Mouse (Mus musculus) thymus, postnatal 0 days (tissue): ENCODE results near the gene Gm9958. TPM values are rescaled to one million over a fixed set of nuclear protein-coding genes. Genes with fewer than 3 reads are reported as not detected.

Experiments
- DNase-seq: peaks from one replicate; pipeline ENCODE4 v3.0.0-alpha.2; 2015; ENCODE audit warnings: low spot score
- polyA plus RNA-seq: library from polyadenylated mRNA; unstranded; fragments of >200 nt; fragmentation: Nextera tagmentation; extraction: Ambion mirVana; gene quantifications from 2 replicates; pipeline ENCODE4 v1.2.1, GENCODE M21; 2015

Gene Gm9958
- 6.7 and 7.2 TPM in 2 replicates for polyA plus RNA-seq

DNA sequence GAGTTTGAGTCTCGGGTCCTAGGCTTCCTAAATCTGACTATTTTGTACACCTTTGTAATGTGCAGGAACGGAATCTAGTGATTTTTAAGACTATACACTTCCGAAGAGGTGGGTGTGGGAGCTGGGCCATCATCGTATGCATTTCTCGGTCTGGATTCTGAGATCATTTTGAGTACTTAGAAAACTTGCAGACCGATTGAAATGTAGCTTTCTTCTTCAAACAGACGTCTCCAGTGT lies at the start of gene Gm9958:
Gm9958 (plus strand) TSS at position 138 of the 237 bp plus-strand sequence.
- DNase-seq = no peak

DNA sequence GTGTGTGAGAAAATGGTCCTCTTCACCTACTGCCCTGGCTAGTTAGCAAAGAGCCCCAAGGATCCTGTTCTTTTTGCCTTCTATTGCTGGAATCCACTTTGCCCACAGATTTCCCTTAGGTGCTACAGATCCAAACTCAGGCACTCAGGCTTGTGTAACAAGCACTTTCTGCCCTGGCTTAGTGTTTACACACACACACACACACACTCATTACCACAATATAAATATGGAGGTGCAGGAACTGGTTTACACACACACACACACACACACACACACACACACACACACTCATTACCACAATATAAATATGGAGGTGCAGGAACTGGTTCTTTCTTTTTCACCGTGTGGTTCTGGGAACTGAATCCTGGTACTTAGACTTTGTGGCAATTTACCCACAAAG lies 35.9 kb upstream of the Gm9958 start:
- DNase-seq = no peak

DNA sequence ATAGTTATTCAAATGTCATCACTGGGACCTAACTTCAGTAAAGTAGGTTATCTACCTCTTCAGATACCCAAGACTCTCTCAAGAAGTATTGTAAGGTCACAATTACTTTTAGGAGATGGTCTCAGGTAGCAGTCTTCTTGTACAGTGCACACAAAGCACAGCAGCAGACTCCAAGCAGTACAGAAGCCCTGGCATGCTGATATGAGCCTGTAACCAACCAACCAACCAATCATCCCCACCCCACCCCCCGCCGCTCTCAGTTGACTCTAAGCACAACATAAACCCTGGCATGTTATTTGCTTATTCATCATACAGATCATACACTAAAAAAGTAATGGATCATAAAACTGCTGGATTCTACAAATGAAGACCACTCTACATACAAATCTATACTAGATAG lies 34.5 kb upstream of the Gm9958 start:
- no peak for DNase-seq

DNA sequence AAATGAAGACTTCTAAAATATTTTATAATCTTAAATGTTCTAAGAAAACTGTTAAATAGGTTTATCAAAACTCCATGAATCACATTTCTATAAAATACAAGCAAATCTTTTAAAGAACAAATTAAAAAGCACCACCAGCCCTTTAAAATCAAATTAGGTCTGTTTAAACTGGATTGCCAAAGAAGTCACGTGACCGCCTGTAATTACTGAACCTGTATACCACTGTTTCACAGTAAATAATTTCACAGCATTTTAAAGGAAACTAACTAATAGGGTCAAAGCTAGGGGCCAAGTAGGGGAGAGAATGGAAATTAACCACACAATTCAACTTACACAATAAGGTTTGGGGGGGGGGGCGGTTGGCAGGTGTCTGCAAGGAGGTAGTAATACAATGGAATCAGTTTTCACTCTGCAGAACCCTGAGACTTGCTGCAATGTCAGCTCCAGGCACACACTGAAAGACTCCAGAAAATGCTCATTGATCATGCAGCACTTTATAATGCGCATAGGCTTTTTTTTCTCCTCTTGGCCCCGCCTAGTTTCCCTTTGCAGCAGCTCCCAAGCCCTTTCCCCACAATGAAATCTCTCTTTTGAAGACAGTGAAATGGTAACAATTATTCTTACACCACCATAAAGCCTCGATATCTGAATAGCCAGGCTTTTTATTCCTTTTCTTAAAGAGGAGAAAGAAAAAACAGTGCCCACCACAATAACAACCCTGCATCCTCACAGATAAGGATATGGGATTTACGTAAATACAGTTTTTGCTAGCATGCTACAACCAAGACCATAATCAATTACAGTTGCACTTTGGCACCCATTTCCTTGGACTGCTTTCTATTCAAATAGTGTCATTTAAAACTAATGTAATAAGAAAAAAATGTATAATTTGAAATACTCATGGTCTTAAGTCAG lies 28.6 kb upstream of the Gm9958 start:
- no peak for DNase-seq

DNA sequence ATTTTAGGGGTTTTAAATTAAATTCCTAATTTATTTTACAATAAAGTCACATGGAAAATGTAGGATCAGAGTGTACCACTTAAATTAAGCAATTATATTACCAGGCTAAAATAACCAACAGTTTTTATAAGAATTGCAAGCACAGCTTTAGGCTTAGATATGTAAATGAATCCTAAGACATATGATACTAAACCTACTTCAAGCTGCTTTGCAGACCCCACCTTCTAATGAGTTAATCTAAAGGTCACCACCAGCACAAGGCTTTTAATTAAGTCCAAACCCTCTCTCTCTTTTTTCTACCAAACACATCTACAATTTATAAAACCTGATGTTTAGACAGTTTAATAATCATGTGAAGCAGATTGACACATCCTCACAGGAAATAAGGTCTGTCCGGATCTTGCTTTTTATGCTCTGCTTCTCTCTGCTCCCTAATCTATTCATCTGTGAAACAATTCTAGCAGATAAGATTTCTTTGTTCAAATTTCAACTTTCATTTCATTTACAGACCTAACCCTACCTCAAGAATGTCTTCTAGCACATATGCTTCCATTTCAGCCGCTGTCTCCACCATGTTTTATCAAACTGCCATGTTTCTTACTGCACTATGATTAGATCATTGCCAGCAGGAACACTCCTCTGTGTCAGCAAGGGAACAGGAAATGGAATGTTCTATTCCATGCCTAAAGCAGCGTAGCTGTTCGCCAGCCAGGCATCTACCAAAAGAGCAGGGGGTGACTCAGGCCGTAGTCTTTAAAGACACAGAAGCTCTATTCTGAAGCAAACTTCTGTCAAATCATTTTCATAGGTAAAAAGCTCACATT lies 27.7 kb upstream of the Gm9958 start:
- DNase-seq = peak; percentile 20

DNA sequence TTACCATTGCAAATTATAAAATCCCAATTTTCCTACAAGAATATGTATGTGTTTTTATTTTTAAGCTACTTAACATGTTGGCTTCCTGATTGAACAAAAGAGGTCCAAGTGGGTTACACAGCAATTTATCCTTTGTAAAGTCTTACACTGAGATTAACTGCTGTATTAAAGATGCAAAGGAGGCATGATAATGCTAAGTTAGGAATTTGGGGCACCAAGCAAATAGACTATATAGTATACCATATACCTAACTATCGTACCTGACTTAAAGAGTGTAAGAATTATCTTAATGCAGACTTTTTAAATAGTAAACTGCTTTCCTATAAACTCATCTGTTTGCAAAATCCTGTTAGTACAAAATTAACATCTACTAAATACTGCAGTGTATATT lies 27.1 kb upstream of the Gm9958 start:
- DNase-seq = no peak

DNA sequence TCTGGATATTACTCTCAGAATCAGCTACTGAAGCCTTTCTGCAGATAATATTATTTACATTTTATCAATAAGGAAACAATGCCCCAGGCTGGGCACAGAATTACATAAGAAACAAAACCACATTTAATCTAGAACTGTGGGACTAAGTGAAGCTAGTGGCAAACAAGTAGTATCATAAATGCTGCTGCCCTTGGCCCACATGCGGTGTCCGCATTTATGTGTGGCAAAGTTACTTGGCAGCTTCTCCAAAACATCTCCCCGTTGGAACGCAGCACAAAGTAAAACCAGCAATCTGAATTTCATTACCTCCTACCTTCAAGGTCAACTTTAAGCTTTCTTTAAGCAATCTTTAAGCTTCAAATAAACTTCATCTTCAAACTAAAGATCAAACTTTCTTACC lies 26.2 kb upstream of the Gm9958 start:
- no peak for DNase-seq

DNA sequence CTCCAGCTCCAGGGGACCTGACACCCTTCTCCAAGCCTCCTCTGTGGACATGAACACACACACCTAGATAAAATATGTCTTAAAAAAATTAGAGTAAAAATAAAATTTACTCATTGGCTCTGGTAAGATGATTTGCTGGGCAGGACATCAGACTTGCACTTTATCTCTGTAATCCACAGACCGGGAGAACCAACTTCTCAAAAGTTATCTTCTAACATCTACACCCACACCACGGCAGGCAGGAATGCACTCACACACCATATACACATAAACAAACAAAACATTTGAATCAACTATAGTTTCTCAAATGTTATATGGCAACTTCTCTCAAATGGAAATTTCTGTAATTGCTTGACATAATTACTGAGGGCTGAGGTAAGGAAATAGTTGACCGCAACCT lies 20.1 kb upstream of the Gm9958 start:
- DNase-seq = no peak

DNA sequence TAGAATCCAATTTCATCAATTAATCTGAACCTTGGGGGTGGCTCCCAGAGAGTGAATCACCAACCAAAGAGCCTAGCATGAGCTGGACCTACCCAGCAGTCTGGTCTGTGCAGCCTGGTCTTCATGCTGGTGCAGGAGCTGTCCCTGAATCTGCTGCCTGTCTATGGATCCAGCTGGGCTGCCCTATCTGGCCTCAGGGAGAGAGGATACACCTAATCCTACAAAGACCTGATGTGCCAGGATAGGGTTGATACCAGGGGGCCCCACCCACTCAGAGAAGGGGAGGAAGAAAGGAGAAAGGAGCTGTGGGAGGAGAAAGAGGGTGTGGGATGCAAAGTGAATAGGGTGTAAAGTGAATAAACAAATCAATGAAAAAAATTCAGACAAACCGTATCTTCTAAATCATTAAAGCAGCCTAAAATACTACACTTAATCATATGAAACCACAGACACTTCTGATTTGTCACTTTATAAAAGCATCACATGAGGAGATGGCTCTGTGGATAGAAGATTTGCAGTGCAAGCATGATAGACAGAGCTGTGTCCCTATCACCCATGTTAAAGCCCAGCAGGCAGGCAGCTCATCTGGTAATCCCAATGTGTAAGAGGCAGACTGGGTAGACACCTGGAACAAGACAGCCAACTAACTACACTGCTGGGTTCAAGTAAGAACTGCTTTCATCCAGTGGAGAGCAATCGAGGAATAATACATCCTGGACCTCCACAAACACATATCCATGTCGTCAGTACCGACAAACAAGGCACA lies 13.3 kb upstream of the Gm9958 start:
- no peak for DNase-seq

DNA sequence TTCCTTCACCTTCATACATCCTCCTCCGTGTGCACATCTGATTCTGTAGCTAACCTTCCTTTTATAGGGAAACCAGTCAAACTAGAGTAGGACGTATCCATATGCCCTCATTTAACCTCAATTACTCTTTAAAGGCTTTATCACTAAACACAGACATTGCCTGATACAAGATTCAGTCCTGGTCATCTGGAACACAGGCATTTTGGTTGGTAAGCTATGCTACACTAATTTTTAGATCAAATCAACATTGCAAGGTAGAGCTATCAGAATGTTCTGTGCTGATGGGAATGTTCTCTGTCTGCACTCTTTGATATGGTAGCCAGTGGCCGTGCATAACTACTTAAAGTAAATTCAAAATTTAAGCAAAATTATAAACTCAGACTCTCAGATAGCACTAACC lies 11.2 kb upstream of the Gm9958 start:
- no peak for DNase-seq

DNA sequence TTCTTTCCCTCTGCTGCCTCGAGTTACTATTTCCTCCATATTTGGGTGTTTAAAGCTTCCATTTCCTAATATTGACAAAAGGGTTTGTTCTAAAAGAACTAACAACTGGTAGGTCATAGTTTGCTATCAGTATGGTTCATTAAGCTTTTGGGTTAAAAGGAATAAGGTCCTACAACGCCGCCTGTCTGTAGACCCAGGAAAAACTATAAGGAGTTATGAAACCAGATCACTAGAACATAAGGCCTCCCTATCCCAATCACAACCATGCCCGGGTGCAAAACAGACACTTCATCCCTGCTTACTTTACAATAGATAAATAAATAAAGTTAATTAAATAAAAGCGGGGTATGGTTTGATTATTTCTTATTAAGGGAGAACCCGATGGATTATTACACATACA lies 2.5 kb upstream of the Gm9958 start:
- peak; percentile 68 for DNase-seq

DNA sequence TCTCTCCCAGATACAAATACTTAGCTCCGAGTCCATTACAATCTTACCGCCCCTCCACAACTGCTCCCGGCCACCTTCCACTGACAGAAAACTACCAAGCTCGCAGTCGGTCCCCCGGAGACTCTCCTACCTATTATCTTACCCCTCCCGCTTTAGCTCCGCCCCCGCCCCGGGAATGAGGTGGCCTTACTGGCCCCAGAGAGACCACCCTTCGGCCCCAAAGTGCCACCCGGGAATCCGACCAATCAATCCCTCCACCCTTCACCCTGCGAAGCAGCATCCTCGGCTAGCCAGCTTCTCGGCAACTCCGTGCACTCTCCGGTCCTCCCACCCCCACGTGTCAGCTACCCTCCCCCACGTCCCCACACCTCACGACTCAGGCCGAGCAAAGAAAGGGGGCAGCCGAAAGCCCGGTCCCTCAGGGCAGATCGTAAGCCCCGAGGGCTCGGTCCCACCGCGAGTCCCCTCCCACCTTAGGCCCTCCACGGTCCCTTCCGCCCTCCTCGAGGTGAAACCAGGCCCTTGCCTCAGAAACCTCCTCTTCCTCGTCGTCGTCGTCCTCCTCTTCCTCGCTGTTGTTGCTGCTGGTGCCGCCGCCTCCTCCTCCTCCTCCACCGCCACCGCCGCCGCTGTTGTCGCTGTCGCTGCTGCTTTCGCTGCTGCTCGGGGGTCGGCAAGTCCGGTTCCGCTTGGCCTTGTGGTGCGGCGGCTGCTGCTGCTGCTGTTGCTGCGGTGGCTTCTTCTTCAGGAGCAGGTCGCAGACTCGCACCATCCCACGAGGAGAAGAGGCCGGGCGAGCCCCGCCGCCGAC lies 1.7 kb upstream of the Gm9958 start:
- peak; percentile 53 for DNase-seq

DNA sequence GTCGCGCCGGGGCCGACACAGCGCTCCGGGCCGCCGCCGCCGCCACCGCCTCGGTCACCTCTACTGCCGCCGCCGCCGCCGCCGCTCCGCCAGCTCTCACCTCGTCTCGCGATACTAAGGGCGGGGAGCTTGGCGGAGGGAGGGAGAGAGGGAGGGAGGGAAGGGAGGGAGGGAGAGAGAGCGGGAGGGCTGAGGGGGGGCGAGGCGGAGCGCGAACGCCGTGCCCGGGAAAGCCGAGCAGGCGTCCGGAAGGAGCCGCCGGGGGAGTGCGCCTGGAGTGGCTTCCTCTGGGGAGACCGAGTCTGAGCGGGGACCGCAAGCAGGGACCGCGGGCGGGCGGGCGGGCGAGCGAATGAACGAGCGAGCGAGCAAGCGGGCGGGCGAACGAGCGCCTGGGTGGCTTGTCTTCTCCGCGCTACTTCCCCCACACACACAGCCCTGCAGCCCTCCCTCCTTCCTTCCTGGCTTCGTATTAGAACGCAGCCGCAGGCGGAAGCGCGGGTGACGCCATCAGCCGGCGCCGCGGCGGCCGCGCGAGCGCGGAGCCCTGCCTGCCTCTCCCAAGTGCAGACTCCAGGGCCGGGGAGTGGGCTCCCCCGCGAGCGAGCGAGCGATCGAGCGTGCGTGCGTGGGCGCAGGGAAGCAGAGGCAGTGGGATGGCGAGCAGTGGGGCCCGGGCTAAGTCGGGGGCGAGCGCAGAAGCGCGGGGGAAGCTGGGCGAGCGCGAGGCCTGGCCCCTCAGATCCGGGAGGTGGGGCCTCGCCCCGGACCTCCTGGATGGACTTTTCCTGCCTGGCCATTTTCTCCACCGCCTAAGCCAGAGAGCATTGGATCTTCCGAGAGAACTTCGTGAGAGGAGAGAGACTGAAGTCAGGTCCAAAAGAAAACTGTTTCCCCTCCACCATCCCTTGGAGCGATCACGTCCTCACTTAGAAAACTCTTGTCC lies 610 bp upstream of the Gm9958 start, which contains the start of gene Ankrd17:
Ankrd17 (minus strand) TSS at position 457 of the 946 bp plus-strand sequence.
- DNase-seq = peak; percentile 91

DNA sequence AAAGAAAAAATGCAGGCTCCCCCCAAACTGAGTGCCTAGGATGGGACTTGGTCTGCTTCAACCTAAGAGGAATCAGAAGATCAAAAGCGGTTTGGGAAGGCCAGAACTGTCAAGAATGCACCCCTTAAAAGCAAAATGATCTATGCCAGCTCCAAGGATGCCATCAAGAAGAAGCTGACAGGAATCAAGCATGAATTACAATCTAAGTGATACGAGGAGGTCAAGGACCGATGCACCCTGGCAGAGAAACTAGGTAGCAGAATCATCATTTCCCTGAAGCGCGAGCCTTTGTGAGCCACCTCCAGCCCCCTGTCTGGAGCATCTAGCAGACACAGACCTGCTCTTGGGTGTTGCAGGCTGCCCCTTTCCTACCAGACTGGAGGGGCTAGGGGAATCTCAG lies 3.4 kb downstream of the Gm9958 start:
- DNase-seq = no peak

DNA sequence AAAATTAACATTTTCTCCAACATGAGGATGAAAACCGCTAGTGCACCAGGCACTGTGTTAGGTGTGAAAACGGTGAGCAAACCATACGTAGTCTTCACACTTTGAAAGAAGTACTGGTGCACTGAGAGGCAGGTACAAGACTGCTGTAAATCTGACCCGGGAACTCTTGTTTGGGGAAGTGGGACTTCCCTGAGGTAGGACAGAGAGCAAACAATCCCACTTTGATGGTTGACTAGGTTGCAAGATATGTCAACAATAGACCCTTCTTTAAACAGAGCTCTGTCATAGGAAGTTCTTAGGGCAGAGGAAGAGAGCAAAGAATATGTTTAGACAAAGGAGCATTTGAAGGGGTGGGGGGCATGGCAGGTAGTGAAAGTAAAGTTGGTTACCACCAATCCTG lies 6.7 kb downstream of the Gm9958 start:
- DNase-seq = no peak

DNA sequence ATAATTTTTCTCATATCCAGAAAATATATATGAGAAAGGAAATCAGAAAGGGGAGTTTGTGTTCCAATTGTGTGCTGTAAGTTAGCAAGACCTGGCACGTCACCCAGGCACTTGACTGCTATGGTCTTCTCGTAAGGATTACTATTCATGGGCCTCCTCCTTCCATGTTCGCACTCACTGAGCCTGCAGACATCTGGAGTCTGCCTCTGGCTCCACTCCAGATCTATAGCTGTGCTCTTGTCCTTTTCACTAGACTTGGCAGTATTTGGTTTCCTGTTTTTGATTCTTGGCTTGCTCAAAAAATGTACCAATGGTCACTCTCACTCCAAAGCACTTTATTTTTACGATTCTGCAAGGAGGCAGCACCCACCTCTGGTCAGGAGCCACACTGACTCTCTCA lies 14.5 kb downstream of the Gm9958 start:
- DNase-seq = no peak

DNA sequence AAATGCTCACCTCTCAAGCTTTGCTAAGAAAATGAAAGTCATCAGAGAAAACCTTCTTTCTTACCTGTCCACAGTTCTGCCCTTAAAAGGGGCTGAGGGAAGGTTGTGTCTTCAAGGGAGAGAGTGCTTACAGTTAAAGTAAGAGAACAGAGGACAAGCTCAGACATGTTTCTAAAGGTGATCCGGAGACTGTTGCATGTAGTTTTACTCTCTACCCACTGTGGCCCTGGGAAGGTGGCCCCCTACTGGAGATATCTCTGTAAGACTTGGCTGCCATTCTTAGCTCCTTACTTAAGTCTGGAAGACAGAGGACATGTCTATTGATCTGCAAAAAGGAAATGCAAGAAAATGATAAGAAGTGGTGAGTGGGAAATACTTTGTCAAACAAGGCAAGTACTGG lies 16.1 kb downstream of the Gm9958 start:
- peak; percentile 45 for DNase-seq

DNA sequence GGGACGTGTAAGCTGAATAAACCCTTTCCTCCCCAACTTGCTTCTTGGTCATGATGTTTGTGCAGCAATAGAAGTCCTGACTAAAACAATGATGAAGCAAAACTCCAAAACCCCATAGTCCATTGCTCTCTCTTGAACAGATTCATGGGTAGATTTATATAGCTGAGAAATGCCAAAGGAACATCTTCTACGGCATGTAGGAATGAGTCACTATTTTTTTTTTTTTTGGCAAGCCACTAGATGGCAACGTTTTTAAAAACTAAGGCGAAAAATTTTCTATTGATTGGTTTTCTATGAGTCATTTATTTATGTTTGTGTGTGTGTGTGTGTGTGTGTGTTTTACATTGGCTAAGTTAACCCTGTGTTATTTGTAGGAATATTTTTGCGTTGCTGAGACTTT lies 26.8 kb downstream of the Gm9958 start:
- DNase-seq = no peak

DNA sequence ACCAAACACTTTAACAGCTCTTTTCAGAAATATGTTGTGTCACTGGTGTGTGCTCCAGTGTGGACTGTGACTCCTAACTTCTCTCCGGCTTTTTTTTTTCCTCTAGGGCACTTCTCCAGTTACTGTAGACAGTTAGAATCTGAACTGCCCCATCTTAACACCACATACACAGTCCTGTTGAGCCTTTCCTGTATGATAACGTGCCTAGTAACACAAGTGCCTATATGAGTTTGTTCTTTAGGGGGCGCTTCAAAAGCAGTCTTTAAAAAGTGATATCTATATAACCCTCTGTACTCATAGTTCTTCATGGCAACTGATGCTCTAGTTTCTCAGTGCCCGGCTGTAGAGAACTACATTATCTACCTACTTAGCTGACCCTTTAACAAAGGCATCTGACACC lies 27.3 kb downstream of the Gm9958 start:
- DNase-seq = peak; percentile 27

DNA sequence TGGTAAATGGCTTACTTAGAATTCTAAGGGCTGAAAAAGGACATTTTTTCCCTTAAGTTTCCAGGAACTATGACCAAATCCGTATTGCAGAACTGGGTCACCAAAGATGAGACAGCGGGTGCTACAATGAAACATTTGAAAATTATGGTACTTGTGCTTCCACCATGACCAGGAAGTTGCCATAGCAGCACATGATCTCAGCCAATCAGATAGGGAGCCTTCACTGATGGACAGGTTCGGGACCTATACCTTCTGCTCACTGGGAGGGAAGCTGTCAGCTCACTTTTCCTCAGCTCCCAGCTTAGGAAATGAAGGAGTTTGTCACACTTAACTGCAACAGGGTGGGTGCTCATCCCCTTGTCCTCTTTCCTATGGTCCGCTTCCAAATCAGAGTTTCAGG lies 29.8 kb downstream of the Gm9958 start:
- DNase-seq = no peak
